In genomic region chr2:29964354-29965249, GRCm38 (mm10) we compare ENCODE assay signal across 8 mouse cellular contexts. TPM values are rescaled to one million over a fixed set of nuclear protein-coding genes. Genes with fewer than 3 reads are reported as not detected.
DNase-seq lines count a peak whose midpoint lies in the region; ATAC-seq and TF ChIP-seq lines count a peak whose summit lies in the region.

No protein-coding gene starts in this region.

- peak overlapping the region; percentile 91 for H3K9ac ChIP-seq in hindbrain, embryonic 15.5 days

- peak overlapping the region; percentile 73 for H3K4me2 ChIP-seq in hindbrain, embryonic 15.5 days

- TF ChIP-seq CTCF in G1E (IDR thresholded peaks at IDR 0.05; ENCODE audit: low read depth, low read length), result no peak

- H3K36me3 ChIP-seq in G1E (replicated peaks), result peaks cover 17% of the 10 kb centered on the region
- peaks cover 30% of the 10 kb centered on the region for H3K36me3 ChIP-seq in forebrain, embryonic 10.5 days (replicated peaks)
- peaks cover 16% of the 10 kb centered on the region for H3K36me3 ChIP-seq in hindbrain, embryonic 15.5 days

- no peak for ATAC-seq in G1E (ENCODE audit: extremely low read depth, insufficient number of reproducible peaks, low FRiP score, poor library complexity, severe bottlenecking)
- ATAC-seq in hindbrain, embryonic 15.5 days (ENCODE audit: low FRiP score, low read depth), result no peak

- peak overlapping the region; percentile 74 for H3K4me3 ChIP-seq in G1E (ENCODE audit: low read depth, low read length)
- peak overlapping the region; percentile 96 for H3K4me3 ChIP-seq in forebrain, embryonic 10.5 days
- peak overlapping the region; percentile 90 for H3K4me3 ChIP-seq in hindbrain, embryonic 15.5 days

- H3K27me3 ChIP-seq in G1E (ENCODE audit: insufficient read depth, low read length), result peaks cover 50% of the 10 kb centered on the region
- no peaks in the 10 kb centered on the region for H3K27me3 ChIP-seq in forebrain, embryonic 10.5 days (ENCODE audit: poor library complexity, severe bottlenecking)
- H3K27me3 ChIP-seq in hindbrain, embryonic 15.5 days, result no peaks in the 10 kb centered on the region

- H3K27ac ChIP-seq in forebrain, embryonic 10.5 days, result peak overlapping the region; percentile 97
- peak overlapping the region; percentile 97 for H3K27ac ChIP-seq in hindbrain, embryonic 15.5 days (replicated peaks)

- WGBS in forebrain, embryonic 10.5 days, result 19% methylated on average over 10 of the region's 10 CpGs
- WGBS in hindbrain, embryonic 15.5 days, result 13% methylated on average over 10 of the region's 10 CpGs

- H3K9me3 ChIP-seq in G1E (replicated peaks), result no peaks in the 10 kb centered on the region
- H3K9me3 ChIP-seq in forebrain, embryonic 10.5 days, result no peaks in the 10 kb centered on the region
- no peaks in the 10 kb centered on the region for H3K9me3 ChIP-seq in hindbrain, embryonic 15.5 days

- DNase-seq in gastrocnemius, adult 18-20 months (ENCODE audit: low spot score), result peak; percentile 16
- DNase-seq in gastrocnemius, postnatal 25 days, result no peak
- peak; percentile 7 for DNase-seq in G1E (ENCODE audit: low spot score)
- no peak for DNase-seq in forebrain, embryonic 10.5 days (ENCODE audit: extremely low spot score, low spot score)
- peak; percentile 53 to 61 for DNase-seq in layer of hippocampus, postnatal 36 days
- DNase-seq in lung, postnatal 4 days, result peak; percentile 53 to 71
- DNase-seq in telencephalon, adult 2 months (ENCODE audit: low read depth, low spot score), result peak; percentile 57

- H3K4me1 ChIP-seq in G1E (ENCODE audit: insufficient read depth, low read depth, low read length), result peaks cover 14% of the 10 kb centered on the region
- peaks cover 46% of the 10 kb centered on the region for H3K4me1 ChIP-seq in forebrain, embryonic 10.5 days
- peaks cover 54% of the 10 kb centered on the region for H3K4me1 ChIP-seq in hindbrain, embryonic 15.5 days (replicated peaks)

RNA-seq across cellular contexts. Expression of gene Sptan1, which starts 0.8 kb away (rescaled TPM):
- total RNA-seq in gastrocnemius, adult 18-20 months (2021), result 10 to 100 TPM; 32.7 to 43.1 TPM
- 10 to 100 TPM; 56.9 to 64.4 TPM for total RNA-seq in gastrocnemius, postnatal 25 days (2021)
- total RNA-seq in G1E (2014; fragmentation: Nextera tagmentation) (25.6 and 25.7 TPM in 2 replicates), G1E (2017) (49.4 and 53.2 TPM in 2 replicates)
- 8.8 and 9.3 TPM in 2 replicates for polyA plus RNA-seq in G1E (2012)
- 85.9 and 90.3 TPM in 2 replicates for polyA plus RNA-seq in forebrain, embryonic 10.5 days (2016; fragmentation: Nextera tagmentation; extraction: Ambion mirVana)
- 216 and 240 TPM in 2 replicates for polyA plus RNA-seq in hindbrain, embryonic 15.5 days (2015; fragmentation: Nextera tagmentation; extraction: Ambion mirVana)
- 100 to 1,000 TPM; 824 to 881 TPM for total RNA-seq in layer of hippocampus, postnatal 36 days (2021)

RNA-seq across cellular contexts. Expression of gene Gle1, which starts 29.4 kb away (rescaled TPM):
- total RNA-seq in gastrocnemius, adult 18-20 months (2021), result 10 to 100 TPM; 23.1 to 23.9 TPM
- total RNA-seq in gastrocnemius, postnatal 25 days (2021), result 10 to 100 TPM; 19.7 to 21.3 TPM
- total RNA-seq in G1E (2014; fragmentation: Nextera tagmentation), result 42.1 and 52.2 TPM in 2 replicates
- 57.2 and 61.6 TPM in 2 replicates for total RNA-seq in G1E (2017)
- polyA plus RNA-seq in G1E (2012), result 42.5 and 62.3 TPM in 2 replicates
- polyA plus RNA-seq in forebrain, embryonic 10.5 days (2016; fragmentation: Nextera tagmentation; extraction: Ambion mirVana), result 74.9 and 77.4 TPM in 2 replicates
- polyA plus RNA-seq in hindbrain, embryonic 15.5 days (2015; fragmentation: Nextera tagmentation; extraction: Ambion mirVana), result 64.4 and 69.8 TPM in 2 replicates
- 10 to 100 TPM; 38.7 to 45.5 TPM for total RNA-seq in layer of hippocampus, postnatal 36 days (2021)

Comparison
In these comparisons a context has a peak if more than half of its experiments do, and no peak if none do; other contexts are left out.
1. DNase-seq: peak in gastrocnemius, adult 18-20 months (single experiment), G1E (single experiment), layer of hippocampus, postnatal 36 days (2 of 2), lung, postnatal 4 days (2 of 2) and telencephalon, adult 2 months (single experiment); none in gastrocnemius, postnatal 25 days (single experiment) and forebrain, embryonic 10.5 days (single experiment).
2. RNA of gene Sptan1, which starts 0.8 kb away (total RNA-seq): 824 to 881 TPM in layer of hippocampus, postnatal 36 days; 56.9 to 64.4 TPM in gastrocnemius, postnatal 25 days, 25.6 to 53.2 TPM in G1E and 32.7 to 43.1 TPM in gastrocnemius, adult 18-20 months; every median in the first group is over 10 times any median in the second.
3. Peak in every context shown above with its lines, with median percentiles within 50 percentile points of each other: H3K4me3 ChIP-seq.